Mouse (Mus musculus) liver, embryonic 14.5 days (tissue): ENCODE measurements around the gene Gm49388.

ENCODE experiments used
- CTCF ChIP-seq: IDR thresholded peaks from 2 replicates; pipeline ENCODE4 v1.5.1; 2016; ENCODE audit warnings: antibody characterized with exemption, low read depth, control low read depth
- EP300 ChIP-seq: IDR thresholded peaks from 2 replicates; pipeline ENCODE4 v1.6.1; 2016; ENCODE audit warnings: antibody characterized with exemption, low read depth

GRCm38 (mm10) chr7:127809846-127810245, 24.4 kb downstream of the Gm49388 start:
- TF ChIP-seq CTCF = no peak
- TF ChIP-seq EP300 = no peak
